Mouse (Mus musculus): ENCODE measurements around the gene Rhof.
"Not testable (repeated sequence)": the region's sequence is repeated elsewhere in the genome, so short reads cannot be mapped to it uniquely, and the experiment has no call there.

The Rhof gene

GRCm38 (mm10) chr5:123103556-123103955, 28.9 kb downstream of the Rhof start:
- DNase-seq, result no peak

DNA sequence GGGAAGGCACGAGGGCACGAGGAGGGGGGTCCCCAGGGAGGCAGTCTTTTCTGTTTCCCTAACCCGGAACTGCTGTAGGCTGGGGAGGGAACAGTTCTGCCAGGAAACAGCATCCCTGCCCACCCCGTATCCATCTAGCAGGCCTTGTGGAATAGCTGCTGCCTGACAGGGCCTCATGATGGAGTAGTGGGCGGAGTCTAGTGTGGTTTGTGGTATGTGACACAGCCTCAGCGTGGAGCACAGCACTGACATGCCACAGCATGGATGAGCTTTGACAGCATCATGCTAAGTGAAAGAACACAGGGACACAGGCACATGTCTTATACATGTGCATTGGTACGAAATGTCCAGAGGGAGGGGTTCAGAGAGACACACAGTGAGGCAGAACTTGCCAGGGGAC, 30.1 kb downstream of the Rhof start:
- no peak for DNase-seq

DNA sequence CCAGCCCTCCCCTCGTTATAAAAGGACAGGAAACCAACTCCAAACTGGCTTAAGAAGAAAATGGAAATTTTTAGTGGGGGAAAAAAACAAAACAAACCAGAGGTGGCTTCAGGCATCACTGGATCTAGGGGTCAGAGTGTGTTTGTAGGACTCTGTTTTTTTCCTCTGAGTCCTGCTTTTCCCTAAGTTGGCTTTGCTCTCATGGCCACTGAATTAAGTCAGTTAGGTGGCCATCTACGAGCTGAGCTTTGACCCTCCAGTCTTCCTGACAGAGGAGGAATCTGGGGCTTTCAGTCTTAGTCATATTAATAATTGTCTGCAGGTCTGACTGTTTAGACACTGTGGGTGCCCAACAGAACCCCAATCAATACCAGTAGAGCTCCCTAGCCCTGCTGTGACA, 34.0 kb downstream of the Rhof start:
- no peak for DNase-seq

DNA sequence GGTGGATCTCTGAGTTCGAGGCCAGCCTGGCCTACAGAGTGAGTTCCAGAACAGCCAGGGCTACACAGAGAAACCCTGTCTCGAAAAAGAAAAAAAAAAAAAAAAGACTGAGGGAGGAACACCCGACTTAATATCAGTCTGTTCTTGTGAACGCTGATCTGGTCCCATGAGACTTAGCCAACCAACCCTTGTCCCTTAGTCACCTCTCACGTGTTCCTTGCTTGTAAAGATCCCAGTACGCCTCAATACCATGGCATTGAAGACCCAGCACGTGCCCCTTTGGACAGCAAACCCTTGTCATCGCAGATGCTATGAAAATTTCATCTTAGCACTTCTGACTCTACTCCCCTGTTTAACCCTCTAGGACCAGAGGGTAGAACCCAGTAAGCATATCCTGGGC, 36.2 kb downstream of the Rhof start:
- no peak for DNase-seq

DNA sequence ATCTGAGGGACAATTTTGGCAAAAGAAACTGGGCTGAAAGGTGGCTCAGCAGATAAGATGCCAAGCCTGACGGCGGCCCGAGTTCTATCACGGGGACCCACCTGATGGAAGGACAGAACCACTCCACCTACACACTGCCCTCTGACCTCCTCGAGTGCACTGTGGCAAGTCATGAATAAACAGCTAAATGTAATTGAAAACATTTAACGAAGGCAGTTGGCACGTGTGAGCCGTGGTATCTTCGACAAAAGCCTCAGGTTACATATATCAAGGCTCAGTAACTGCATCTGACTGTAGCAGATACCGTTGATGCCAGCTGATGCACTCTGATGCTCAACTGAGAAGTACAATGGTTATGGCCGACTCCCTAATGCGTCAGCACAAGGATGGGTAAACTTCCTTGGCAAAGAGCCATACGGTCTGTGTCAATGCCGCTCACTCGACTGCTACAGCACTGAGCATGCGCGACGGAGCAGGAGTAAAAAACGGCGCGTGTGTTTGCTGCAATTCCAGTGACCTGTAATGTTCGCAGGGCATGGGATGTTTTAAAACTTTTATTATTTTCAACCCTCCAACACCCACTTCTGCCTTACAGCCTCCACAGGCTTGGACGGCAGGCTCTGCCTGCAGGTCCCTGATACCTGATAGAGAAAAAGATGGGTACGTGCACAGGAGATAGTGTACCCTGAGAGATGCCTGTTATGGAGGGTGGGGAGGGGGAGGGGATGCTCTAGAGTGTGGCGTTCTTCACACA, 38.1 kb downstream of the Rhof start:
- DNase-seq, result no peak

GRCm38 (mm10) chr5:123093077-123093633, 39.3 kb downstream of the Rhof start:
- DNase-seq, result no peak

DNA sequence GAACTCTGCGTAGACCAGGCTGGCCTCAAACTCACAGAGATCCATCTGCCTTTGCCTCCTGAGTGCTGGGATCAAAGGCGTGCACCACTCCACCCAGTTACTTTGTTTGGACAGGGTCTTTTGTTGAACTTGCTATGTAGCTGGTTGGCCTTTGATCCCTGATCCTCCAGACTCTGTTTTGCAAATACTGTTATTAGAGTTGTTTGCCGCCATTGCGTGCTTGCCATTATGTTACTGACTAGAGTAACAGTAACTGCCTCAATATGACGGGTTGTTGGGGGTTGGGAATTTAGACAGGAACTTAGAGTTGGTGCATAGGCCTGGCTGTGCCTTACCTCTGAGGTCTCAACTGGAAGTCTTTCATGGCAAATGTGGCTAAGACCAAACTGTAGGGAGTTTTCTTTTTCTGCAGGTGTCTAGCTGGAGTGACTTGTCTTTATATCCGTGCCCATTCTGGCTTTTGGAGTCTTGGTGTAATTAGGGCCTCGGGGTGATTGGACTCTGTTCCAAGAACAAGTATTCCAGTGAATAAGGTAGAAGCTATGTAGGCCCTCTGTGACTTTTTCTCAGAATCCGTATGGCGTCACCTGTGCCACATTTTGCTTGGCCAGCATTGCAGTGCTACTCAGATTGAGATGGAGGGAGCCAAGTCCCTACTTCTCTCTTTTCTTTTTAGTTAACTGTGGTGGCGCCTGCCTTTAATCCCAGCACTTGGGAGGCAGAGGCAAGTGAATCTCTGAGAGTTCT, 41.8 kb downstream of the Rhof start:
- DNase-seq, result no peak

DNA sequence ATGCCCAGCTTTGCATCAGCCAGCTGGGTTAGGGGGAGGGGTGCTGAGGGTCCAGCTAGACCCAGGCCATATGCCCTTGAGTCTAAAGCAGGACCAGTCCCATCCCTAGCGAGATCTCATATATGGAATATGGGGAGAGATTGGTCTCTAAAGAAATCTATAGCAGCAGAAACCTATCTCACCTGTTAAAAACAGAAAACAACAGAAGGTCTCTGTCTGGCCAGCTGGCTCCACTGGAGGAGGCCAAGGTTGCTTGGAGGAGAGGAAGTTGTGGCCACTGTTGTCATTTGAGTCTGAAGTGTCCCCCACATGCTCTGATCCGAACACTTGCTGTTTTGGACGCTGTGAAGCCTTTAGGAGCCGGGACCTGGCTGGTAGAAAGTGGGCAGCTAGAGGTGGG, 43.7 kb downstream of the Rhof start:
- DNase-seq, result no peak

GRCm38 (mm10) chr5:123086501-123086900, 46.0 kb downstream of the Rhof start:
- DNase-seq, result no peak

DNA sequence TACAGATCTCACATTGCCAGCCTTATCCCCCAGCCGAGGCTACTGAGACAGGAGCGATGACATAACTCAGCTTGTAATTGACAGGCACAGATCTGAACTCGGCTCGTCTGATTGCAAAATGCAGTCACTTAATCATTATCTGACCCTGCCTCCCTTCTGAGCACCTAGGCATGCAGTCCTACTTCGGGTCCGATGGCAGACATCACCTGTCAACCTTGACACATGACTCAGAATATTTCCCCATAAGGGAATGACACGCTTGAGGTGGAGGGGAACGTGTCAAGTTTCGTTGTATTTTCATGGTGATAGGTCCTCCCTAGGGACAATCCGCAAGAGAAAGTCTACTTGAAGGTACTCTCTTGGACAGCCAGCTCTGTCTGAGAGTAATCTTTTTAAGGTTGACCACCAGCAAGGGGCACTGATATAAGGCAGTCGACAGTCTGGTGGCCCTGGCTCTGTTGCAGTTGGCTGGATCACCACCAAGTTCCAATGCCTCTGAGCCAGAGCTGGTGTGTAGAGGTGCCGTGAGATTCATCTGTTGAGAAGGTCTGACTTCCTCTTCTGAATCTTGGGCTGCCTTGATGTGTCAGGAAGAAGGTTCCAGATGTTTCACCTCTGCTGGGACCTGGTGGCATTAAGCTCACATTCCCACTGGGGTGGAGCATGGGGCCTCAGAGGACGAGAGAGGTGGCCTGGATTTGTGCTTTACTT, 49.0 kb downstream of the Rhof start:
- DNase-seq, result no peak

- DNase-seq, result no peak
Measured at GRCm38 (mm10) chr5:123080510-123080909, 52.0 kb downstream of the Rhof start.

DNA sequence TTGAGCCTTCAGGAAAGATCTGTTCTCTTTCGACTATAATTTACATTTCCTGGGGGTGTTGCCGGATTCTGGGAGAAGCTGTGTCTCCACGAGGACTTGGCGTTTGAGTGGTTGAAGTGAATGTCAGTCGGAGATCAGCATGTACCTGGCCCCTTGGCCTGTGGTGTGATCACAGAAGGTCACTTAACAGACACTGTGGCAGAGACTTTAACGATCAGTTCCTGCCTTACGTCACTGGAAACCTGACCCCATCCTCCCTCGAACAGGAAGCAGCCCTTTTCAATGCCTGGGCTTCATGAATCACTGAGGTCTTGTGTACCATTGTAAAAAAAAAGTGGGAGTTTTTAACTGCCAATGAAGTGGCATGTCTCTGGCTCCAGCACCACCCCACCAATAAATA, 52.5 kb downstream of the Rhof start:
- no peak for DNase-seq

GRCm38 (mm10) chr5:123079568-123079967, 52.9 kb downstream of the Rhof start:
- no peak for DNase-seq

GRCm38 (mm10) chr5:123076419-123077281, 55.8 kb downstream of the Rhof start:
- no peak for DNase-seq

DNA sequence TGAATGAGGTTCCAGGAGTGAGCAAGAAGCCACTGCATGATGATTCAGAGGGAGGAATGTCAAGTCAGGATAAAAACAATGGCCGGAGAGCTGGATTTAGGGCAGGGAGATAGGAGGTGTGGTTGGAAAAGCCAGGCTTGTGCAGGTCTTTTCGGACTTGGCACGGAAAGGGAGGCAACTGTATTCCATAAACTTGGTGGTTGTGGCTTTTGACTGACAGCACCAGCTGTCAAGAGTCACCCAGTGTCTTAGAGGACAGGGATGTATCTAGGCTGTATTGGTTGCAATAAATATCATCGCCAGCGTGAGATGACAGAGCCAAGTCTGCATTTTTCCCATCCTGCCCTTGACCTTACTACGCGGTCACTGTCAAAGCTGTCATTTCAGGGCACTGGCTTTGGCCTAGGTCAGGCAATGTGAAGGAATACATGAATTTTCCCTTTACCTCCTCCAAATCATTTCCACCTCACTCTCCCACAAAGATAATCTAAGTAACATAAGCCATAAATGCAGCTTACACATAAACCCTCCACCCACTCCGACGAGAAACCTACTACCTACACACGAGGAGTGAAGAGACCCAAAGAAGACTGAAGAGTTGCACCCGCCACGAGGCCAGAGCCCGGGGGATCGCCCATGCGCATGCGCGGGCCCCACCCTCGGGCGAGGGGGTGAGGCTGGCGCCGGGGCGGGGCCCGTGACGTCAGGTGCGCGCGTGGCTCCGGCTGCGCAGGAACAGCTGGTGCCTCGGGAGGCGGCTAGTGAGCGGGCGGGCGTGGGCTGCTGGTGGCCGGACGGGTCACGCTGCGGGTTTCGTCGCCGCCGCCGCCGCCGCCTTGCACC, 56.7 kb downstream of the Rhof start:
- peak; percentile 93 for DNase-seq

DNA sequence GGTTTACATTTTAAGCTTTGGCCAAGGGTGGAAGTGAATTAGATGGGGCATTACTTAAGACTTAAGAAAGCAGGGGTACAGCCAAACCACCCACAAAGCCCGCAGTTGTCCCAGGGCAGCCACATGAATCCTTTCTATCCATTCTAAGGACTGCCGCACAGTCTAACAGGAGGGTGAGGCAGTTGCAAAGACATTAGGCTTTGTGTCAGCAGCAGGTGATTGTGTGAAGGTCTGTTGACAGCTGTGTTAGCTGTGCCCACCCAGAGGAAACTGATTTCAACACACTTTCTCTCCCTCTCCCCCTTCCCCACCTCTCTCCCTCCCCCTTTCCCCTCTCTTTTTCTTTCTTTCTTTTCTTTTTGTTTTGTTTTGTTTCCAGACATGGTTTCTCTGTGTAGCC, 63.8 kb downstream of the Rhof start:
- DNase-seq, result no peak

DNA sequence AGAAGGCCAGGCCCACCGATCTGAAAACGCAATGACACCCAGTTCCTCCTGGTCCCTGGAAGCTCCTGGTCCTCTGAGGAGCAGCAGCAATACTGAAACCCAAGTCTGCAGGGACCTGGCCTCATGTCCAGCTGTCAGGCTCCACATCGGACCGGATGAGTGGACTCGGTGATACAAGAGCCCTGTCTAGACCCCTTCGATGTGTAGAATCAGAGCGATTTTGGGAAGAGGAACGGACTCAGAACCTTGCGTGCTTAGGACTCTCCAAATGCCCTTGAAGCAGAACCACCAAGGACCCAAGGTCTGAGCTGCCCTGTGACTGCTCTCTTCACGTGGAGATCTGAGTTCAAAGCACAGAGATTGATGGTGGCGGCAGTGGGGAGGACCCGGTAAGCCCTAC, 64.4 kb downstream of the Rhof start, which contains the start of gene Tmem120b:
Gene Tmem120b, plus strand, starts transcription at position 301 of the 400 bp plus-strand sequence.
- no peak for DNase-seq

- no peak for DNase-seq
Measured at GRCm38 (mm10) chr5:123067395-123067995, 65.0 kb downstream of the Rhof start.

- DNase-seq, result peak; percentile 75
Measured at GRCm38 (mm10) chr5:123064207-123064606, 68.3 kb downstream of the Rhof start.

GRCm38 (mm10) chr5:123063141-123063540, 69.4 kb downstream of the Rhof start:
- no peak for DNase-seq

DNA sequence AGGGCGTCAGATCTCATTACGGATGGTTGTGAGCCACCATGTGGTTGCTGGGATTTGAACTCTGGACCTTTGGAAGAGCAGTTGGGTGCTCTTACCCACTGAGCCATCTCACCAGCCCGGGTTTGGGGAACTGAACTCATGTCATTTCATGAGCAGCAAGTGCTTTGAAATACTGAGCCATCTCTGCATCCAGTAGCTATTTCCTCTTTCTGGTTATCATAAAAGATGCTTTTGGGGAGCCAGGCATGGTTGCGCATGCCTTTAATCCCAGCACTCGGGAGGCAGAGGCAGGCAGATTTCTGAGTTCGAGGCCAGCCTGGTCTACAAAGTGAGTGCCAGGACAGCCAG, 71.1 kb downstream of the Rhof start:
- not testable (repeated sequence) for DNase-seq
